Mouse (Mus musculus) intestine, embryonic 15.5 days (tissue): ENCODE measurements at regions not wholly inside any gene's neighbourhood (a gene's known extent, or its start where the extent isn't known, plus 50 kb on each side); places are given as distances from the start of the nearest gene placed in this dataset.

Experiments used
- ATAC-seq: fragments of 200-750 bp; cut with Nextera tagmentation; 2 replicates; pipeline ENCODE4 v1.8.0; 2017; ENCODE audit warnings: moderate TSS enrichment, moderate library complexity
- H3K27ac ChIP-seq: fragments of 300-500 bp; sonication (generic); 2 replicates; pipeline ENCODE4 v1.5.1; 2015; ENCODE audit warnings: mild to moderate bottlenecking, inconsistent platforms
- H3K27me3 ChIP-seq: fragments of 300-500 bp; sonication (generic); replicated peaks from 2 replicates; pipeline ENCODE4 v1.6.1; 2015; ENCODE audit warnings: inconsistent platforms
- H3K36me3 ChIP-seq: fragments of 300-500 bp; sonication (generic); 2 replicates; pipeline ENCODE4 v1.6.1; 2015; ENCODE audit warnings: inconsistent platforms
- H3K4me1 ChIP-seq: fragments of 300-500 bp; sonication (generic); replicated peaks from 2 replicates; pipeline ENCODE4 v1.6.1; 2015; ENCODE audit warnings: inconsistent platforms
- H3K4me2 ChIP-seq: fragments of 300-500 bp; sonication (generic); replicated peaks from 2 replicates; pipeline ENCODE4 v1.6.1; 2015; ENCODE audit warnings: mild to moderate bottlenecking, inconsistent platforms
- H3K4me3 ChIP-seq: fragments of 300-500 bp; sonication (generic); replicated peaks from 2 replicates; pipeline ENCODE4 v1.5.1; 2015; ENCODE audit warnings: inconsistent platforms
- H3K9ac ChIP-seq: fragments of 300-500 bp; sonication (generic); 2 replicates; pipeline ENCODE4 v1.6.1; 2015; ENCODE audit warnings: inconsistent platforms
- H3K9me3 ChIP-seq: fragments of 300-500 bp; sonication (generic); 2 replicates; pipeline ENCODE4 v1.6.1; 2016; ENCODE audit warnings: inconsistent platforms
- whole genome bisulfite sequencing: fragments of 180-500 bp; shearing (Covaris S2); methylation state at CpG from one replicate; pipeline ENCODE4 v1.1.7; 2015; 5-methylcytosine and 5-hydroxymethylcytosine counted together

GRCm38 (mm10) chr2:174942221-174942620 lies 67.8 kb upstream of the Gm14444 start:
- H3K36me3 ChIP-seq: no peaks in the 10 kb centered on the region
- 92% methylated on average over 4 of the region's 4 CpGs for WGBS
- no peaks in the 10 kb centered on the region for H3K9me3 ChIP-seq
- no peaks in the 10 kb centered on the region for H3K27me3 ChIP-seq
- ATAC-seq: no peak
- H3K4me1 ChIP-seq: no peaks in the 10 kb centered on the region
- no peak overlapping the region for H3K9ac ChIP-seq
- no peak overlapping the region for H3K4me2 ChIP-seq
- no peak overlapping the region for H3K4me3 ChIP-seq
- no peak overlapping the region for H3K27ac ChIP-seq

DNA sequence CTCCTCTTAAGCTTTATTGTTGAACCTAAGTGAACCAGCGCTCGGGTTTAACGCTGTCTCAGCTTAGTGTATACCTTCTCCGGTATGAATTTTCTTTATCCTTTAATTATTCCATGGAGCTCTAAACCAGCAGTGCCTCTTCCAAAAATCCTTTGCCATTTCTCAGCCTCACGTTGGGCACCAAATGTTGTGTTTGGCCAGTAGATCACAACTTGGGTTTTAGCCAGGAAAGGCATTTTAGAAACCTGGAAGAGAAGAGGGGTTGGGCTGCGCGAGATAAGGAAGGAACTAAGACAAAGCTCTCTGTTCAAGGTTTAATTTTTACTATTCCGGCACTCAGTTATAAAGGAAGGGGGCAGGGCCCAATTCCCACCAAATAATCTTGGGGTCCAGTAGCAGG lies 61.9 kb upstream of the Gm14444 start:
- Histone ChIP-seq H3K9ac (no peak overlapping the region), H3K36me3 (no peaks in the 10 kb centered on the region), H3K4me1 (no peaks in the 10 kb centered on the region), H3K4me3 (no peak overlapping the region), H3K27me3 (no peaks in the 10 kb centered on the region), H3K27ac (no peak overlapping the region), H3K4me2 (no peak overlapping the region), H3K9me3 (no peaks in the 10 kb centered on the region)
- ATAC-seq: no peak
- 86% methylated on average over 8 of the region's 8 CpGs for WGBS
